Mouse (Mus musculus): ENCODE measurements around the gene Tbc1d10c.

GRCm38 (mm10) chr19:4166678-4167476 lies 24.2 kb downstream of the Tbc1d10c start:
- TF ChIP-seq CTCF (IDR thresholded peaks at IDR 0.05; ENCODE audit: extremely low read depth, insufficient read depth, low read length) = no peak
- no peak for TF ChIP-seq POLR2A (IDR thresholded peaks at IDR 0.05; ENCODE audit: extremely low read depth, insufficient read depth, low read length)

Data from cortical plate, adult 2 months (tissue).